Mouse (Mus musculus): ENCODE data around the gene Pomp. TPM values are rescaled to one million over a fixed set of nuclear protein-coding genes. Genes with fewer than 3 reads are reported as not detected.

Gene Pomp
- 312 and 320 TPM in 2 replicates for polyA plus RNA-seq (2015; fragmentation: Nextera tagmentation; extraction: Ambion mirVana)

- H3K4me2 ChIP-seq: peak within 1 kb of the TSS; percentile 83
- peak; percentile 77 for DNase-seq
- no peaks in the 10 kb centered on the region for H3K27me3 ChIP-seq
- H3K4me1 ChIP-seq (replicated peaks): peaks cover 25% of the 10 kb centered on the region
- peak within 1 kb of the TSS; percentile 90 for H3K9ac ChIP-seq
- no peaks in the 10 kb centered on the region for H3K9me3 ChIP-seq (replicated peaks)
- H3K4me3 ChIP-seq (replicated peaks): peak within 1 kb of the TSS; percentile 97
- peak; percentile 88 for ATAC-seq (ENCODE audit: low read depth)
- peaks cover 34% of the 10 kb centered on the region for H3K36me3 ChIP-seq
- peak within 1 kb of the TSS; percentile 81 for H3K27ac ChIP-seq
- 1% methylated on average over 68 of the region's 68 CpGs for WGBS (ENCODE audit: insufficient replicate concordance)
Measured at GRCm38 (mm10) chr5:147860449-147861261, at the start of gene Pomp. Gene Pomp (plus strand): TSS chr5:147860461.

GRCm38 (mm10) chr5:147812255-147813040 lies 47.8 kb upstream of the Pomp start:
- H3K4me2 ChIP-seq: no peak overlapping the region
- peaks cover 6% of the 10 kb centered on the region; the same call in 1 of the 2 replicates for H3K4me1 ChIP-seq (replicated peaks)
- no peak overlapping the region for H3K27ac ChIP-seq
- no peak for ATAC-seq (ENCODE audit: low read depth)
- DNase-seq: no peak
- H3K36me3 ChIP-seq: no peaks in the 10 kb centered on the region
- 73% methylated on average over 13 of the region's 13 CpGs for WGBS (ENCODE audit: insufficient replicate concordance)
- no peak overlapping the region for H3K9ac ChIP-seq
- H3K4me3 ChIP-seq (replicated peaks): no peak overlapping the region
- H3K27me3 ChIP-seq: no peaks in the 10 kb centered on the region
- H3K9me3 ChIP-seq (replicated peaks): peaks cover 7% of the 10 kb centered on the region

- no peaks in the 10 kb centered on the region for H3K27me3 ChIP-seq
- H3K4me1 ChIP-seq (replicated peaks): peaks cover 6% of the 10 kb centered on the region; the same call in 1 of the 2 replicates
Measured at GRCm38 (mm10) chr5:147814971-147815370, 45.3 kb upstream of the Pomp start.

GRCm38 (mm10) chr5:147815592-147815991 lies 44.7 kb upstream of the Pomp start:
- peak; percentile 88 for ATAC-seq (ENCODE audit: low read depth)
- Histone ChIP-seq H3K4me3 (replicated peaks) (no peak overlapping the region), H3K9me3 (replicated peaks) (0 out of 2 replicates have a peak, but pooled peaks cover 7% of the 10 kb centered on the region), H3K27me3 (no peaks in the 10 kb centered on the region), H3K9ac (no peak overlapping the region), H3K27ac (no peak overlapping the region), H3K4me2 (no peak overlapping the region), H3K36me3 (no peaks in the 10 kb centered on the region), H3K4me1 (replicated peaks) (peaks cover 6% of the 10 kb centered on the region; the same call in 1 of the 2 replicates)
- DNase-seq: peak; percentile 17
- 29% methylated on average over 8 of the region's 8 CpGs for WGBS (ENCODE audit: insufficient replicate concordance)

More at GRCm38 (mm10) chr5:147814971-147815370, 45.3 kb upstream of the Pomp start:
- ATAC-seq (ENCODE audit: low read depth) (no peak), DNase-seq (no peak)
- H3K36me3 ChIP-seq: no peaks in the 10 kb centered on the region
- no peak overlapping the region for H3K4me3 ChIP-seq (replicated peaks)
- no peak overlapping the region for H3K9ac ChIP-seq
- WGBS (ENCODE audit: insufficient replicate concordance): 52% methylated on average over 13 of the region's 13 CpGs
- 0 out of 2 replicates have a peak, but pooled peaks cover 7% of the 10 kb centered on the region for H3K9me3 ChIP-seq (replicated peaks)
- H3K27ac ChIP-seq: no peak overlapping the region
- H3K4me2 ChIP-seq: no peak overlapping the region

- H3K4me2 ChIP-seq: no peak overlapping the region
- ATAC-seq (ENCODE audit: low read depth) (no peak), DNase-seq (no peak)
- H3K36me3 ChIP-seq: no peaks in the 10 kb centered on the region
- no peak overlapping the region for H3K9ac ChIP-seq
- H3K27ac ChIP-seq: no peak overlapping the region
- no peak overlapping the region for H3K4me3 ChIP-seq (replicated peaks)
- H3K4me1 ChIP-seq (replicated peaks): peaks cover 6% of the 10 kb centered on the region; the same call in 1 of the 2 replicates
- H3K27me3 ChIP-seq: no peaks in the 10 kb centered on the region
- 0 out of 2 replicates have a peak, but pooled peaks cover 7% of the 10 kb centered on the region for H3K9me3 ChIP-seq (replicated peaks)
- 55% methylated on average over 4 of the region's 4 CpGs for WGBS (ENCODE audit: insufficient replicate concordance)
Measured at GRCm38 (mm10) chr5:147816465-147816864, 43.8 kb upstream of the Pomp start.

GRCm38 (mm10) chr5:147817747-147818496 lies 42.3 kb upstream of the Pomp start:
- no peak for ATAC-seq (ENCODE audit: low read depth)
- WGBS (ENCODE audit: insufficient replicate concordance): 73% methylated on average over 9 of the region's 9 CpGs
- Histone ChIP-seq H3K4me2 (no peak overlapping the region), H3K36me3 (no peaks in the 10 kb centered on the region), H3K27ac (no peak overlapping the region), H3K4me1 (replicated peaks) (peaks cover 6% of the 10 kb centered on the region; the same call in 1 of the 2 replicates), H3K27me3 (no peaks in the 10 kb centered on the region), H3K9me3 (replicated peaks) (0 out of 2 replicates have a peak, but pooled peaks cover 4% of the 10 kb centered on the region), H3K4me3 (replicated peaks) (no peak overlapping the region), H3K9ac (no peak overlapping the region)
- DNase-seq: no peak

- no peak overlapping the region for H3K4me3 ChIP-seq (replicated peaks)
- no peaks in the 10 kb centered on the region for H3K27me3 ChIP-seq
- no peak overlapping the region for H3K4me2 ChIP-seq
- H3K9ac ChIP-seq: no peak overlapping the region
- no peak overlapping the region for H3K27ac ChIP-seq
- 69% methylated on average over 8 of the region's 8 CpGs for WGBS (ENCODE audit: insufficient replicate concordance)
- DNase-seq (no peak), ATAC-seq (ENCODE audit: low read depth) (no peak)
- no peaks in the 10 kb centered on the region for H3K36me3 ChIP-seq
- 0 out of 2 replicates have a peak, but pooled peaks cover 3% of the 10 kb centered on the region for H3K9me3 ChIP-seq (replicated peaks)
- peaks cover 6% of the 10 kb centered on the region; the same call in 1 of the 2 replicates for H3K4me1 ChIP-seq (replicated peaks)
Measured at GRCm38 (mm10) chr5:147818866-147819265, 41.4 kb upstream of the Pomp start.

GRCm38 (mm10) chr5:147819895-147820294 lies 40.4 kb upstream of the Pomp start:
- DNase-seq (no peak), ATAC-seq (ENCODE audit: low read depth) (no peak)
- Histone ChIP-seq H3K4me1 (replicated peaks) (peaks cover 6% of the 10 kb centered on the region; the same call in 1 of the 2 replicates), H3K9ac (no peak overlapping the region), H3K27me3 (no peaks in the 10 kb centered on the region), H3K9me3 (replicated peaks) (0 out of 2 replicates have a peak, but pooled peaks cover 3% of the 10 kb centered on the region), H3K4me2 (no peak overlapping the region), H3K4me3 (replicated peaks) (no peak overlapping the region), H3K27ac (no peak overlapping the region), H3K36me3 (no peaks in the 10 kb centered on the region)
- WGBS (ENCODE audit: insufficient replicate concordance): 72% methylated on average over 7 of the region's 7 CpGs

GRCm38 (mm10) chr5:147824021-147824605 lies 36.1 kb upstream of the Pomp start:
- 62% methylated on average over 13 of the region's 13 CpGs for WGBS (ENCODE audit: insufficient replicate concordance)
- H3K27ac ChIP-seq: no peak overlapping the region
- no peaks in the 10 kb centered on the region for H3K36me3 ChIP-seq
- H3K4me3 ChIP-seq (replicated peaks): no peak overlapping the region
- no peaks in the 10 kb centered on the region for H3K9me3 ChIP-seq (replicated peaks)
- no peak for DNase-seq
- H3K4me2 ChIP-seq: no peak overlapping the region
- H3K4me1 ChIP-seq (replicated peaks): no peaks in the 10 kb centered on the region
- H3K9ac ChIP-seq: no peak overlapping the region
- ATAC-seq (ENCODE audit: low read depth): no peak
- no peaks in the 10 kb centered on the region for H3K27me3 ChIP-seq

GRCm38 (mm10) chr5:147825375-147825969 lies 34.8 kb upstream of the Pomp start:
- 6% methylated on average over 22 of the region's 22 CpGs for WGBS (ENCODE audit: insufficient replicate concordance)
- Histone ChIP-seq H3K36me3 (no peaks in the 10 kb centered on the region), H3K4me3 (replicated peaks) (no peak overlapping the region), H3K9me3 (replicated peaks) (no peaks in the 10 kb centered on the region), H3K27ac (no peak overlapping the region), H3K9ac (no peak overlapping the region), H3K27me3 (no peaks in the 10 kb centered on the region), H3K4me1 (replicated peaks) (no peaks in the 10 kb centered on the region), H3K4me2 (no peak overlapping the region)
- DNase-seq: no peak
- peak; percentile 31; the same call in 1 of the 2 replicates for ATAC-seq (ENCODE audit: low read depth)
